Mouse (Mus musculus) cerebellum, postnatal 4 days (tissue): Measurements from ENCODE around the gene Gpr156.

Source experiments
- DNase-seq, 2 experiments: peaks; one replicate each; pipeline ENCODE4 v3.0.0; 2022; ENCODE audit warnings: low spot score in 2 of 2, mixed read lengths in 1 of 2

Gene Gpr156

GRCm38 (mm10) chr16:37916138-37916817 lies at the start of gene Gpr156:
Gpr156 (plus strand) TSS chr16:37916496.
- peak in 1 of 2 experiments; percentile 60 for DNase-seq

- DNase-seq = peak; percentile 55 to 81
These were observed 48.3 kb upstream of the Gpr156 start, which contains the start of gene Lrrc58 for GRCm38 (mm10) chr16:37867791-37868505. Lrrc58 (plus strand) TSS chr16:37868389.

- DNase-seq = no peak
These were observed 47.5 kb upstream of the Gpr156 start for GRCm38 (mm10) chr16:37868506-37869469.

- DNase-seq = no peak
These were observed 46.6 kb upstream of the Gpr156 start for GRCm38 (mm10) chr16:37869470-37870231.

- no peak for DNase-seq
These were observed 45.1 kb upstream of the Gpr156 start for GRCm38 (mm10) chr16:37871112-37871715.

GRCm38 (mm10) chr16:37874501-37875235 lies 41.6 kb upstream of the Gpr156 start:
- DNase-seq = no peak

- DNase-seq = no peak
These were observed 38.9 kb upstream of the Gpr156 start for GRCm38 (mm10) chr16:37877406-37877805.

- no peak for DNase-seq
These were observed 37.3 kb upstream of the Gpr156 start for GRCm38 (mm10) chr16:37878951-37879505.

- DNase-seq = no peak
These were observed 36.4 kb upstream of the Gpr156 start for GRCm38 (mm10) chr16:37879750-37880419.

GRCm38 (mm10) chr16:37881168-37881567 lies 35.1 kb upstream of the Gpr156 start:
- no peak for DNase-seq

- no peak for DNase-seq
These were observed 27.3 kb upstream of the Gpr156 start for GRCm38 (mm10) chr16:37888986-37889385.

GRCm38 (mm10) chr16:37892667-37893066 lies 23.6 kb upstream of the Gpr156 start:
- DNase-seq = no peak

- no peak for DNase-seq
These were observed 22.9 kb upstream of the Gpr156 start for GRCm38 (mm10) chr16:37893381-37893780.

GRCm38 (mm10) chr16:37893942-37894341 lies 22.4 kb upstream of the Gpr156 start:
- DNase-seq = no peak

- no peak for DNase-seq
These were observed 17.5 kb upstream of the Gpr156 start for GRCm38 (mm10) chr16:37898790-37899189.

- DNase-seq = no peak
These were observed 16.9 kb upstream of the Gpr156 start for GRCm38 (mm10) chr16:37899357-37899756.

GRCm38 (mm10) chr16:37901318-37901717 lies 15.0 kb upstream of the Gpr156 start:
- DNase-seq = no peak

GRCm38 (mm10) chr16:37906456-37906855 lies 9.8 kb upstream of the Gpr156 start:
- DNase-seq = no peak

- DNase-seq = no peak
These were observed 5.2 kb upstream of the Gpr156 start for GRCm38 (mm10) chr16:37911086-37911485.
